Mouse (Mus musculus) liver, embryonic 14.5 days (tissue): ENCODE measurements around the gene Stxbp1. TPM values are rescaled to one million over a fixed set of nuclear protein-coding genes. Genes with fewer than 3 reads are reported as not detected.

ENCODE experiments used
- ATAC-seq: fragments of 200-750 bp; cut with Nextera tagmentation; 2 replicates; pipeline ENCODE4 v1.8.0; 2017; ENCODE audit warnings: moderate number of reproducible peaks, mild to moderate bottlenecking, moderate library complexity; ENCODE audit not compliant: insufficient read depth
- DNase-seq, 3 experiments: peaks; one replicate each; pipeline ENCODE4 v3.0.0-alpha.2; 2012 to 2013; ENCODE audit warnings: low read depth in 3 of 3, low spot score in 3 of 3
- H3K27ac ChIP-seq: fragments of 300-500 bp; sonication (generic); 2 replicates; pipeline ENCODE4 v1.5.1; 2014; ENCODE audit warnings: moderate library complexity, mild to moderate bottlenecking, control low read depth, inconsistent platforms
- H3K27me3 ChIP-seq: fragments of 300-500 bp; sonication (generic); 2 replicates; pipeline ENCODE4 v1.6.1; 2014; ENCODE audit warnings: mild to moderate bottlenecking, low read length, moderate library complexity; ENCODE audit not compliant: control insufficient read depth, insufficient read depth
- H3K36me3 ChIP-seq: fragments of 300-500 bp; sonication (generic); replicated peaks from 2 replicates; pipeline ENCODE4 v1.6.1; 2014; ENCODE audit warnings: low read depth; ENCODE audit not compliant: control insufficient read depth, insufficient read depth
- H3K4me1 ChIP-seq, 2 experiments: fragments of 200-500 bp in 1 of 2; fragments of 300-500 bp in 1 of 2; sonication (generic) in 1 of 2; replicated peaks; 2 replicates each; pipeline ENCODE4 v1.6.1; 2012 to 2014; ENCODE audit warnings: antibody characterized with exemption in 1 of 2, inconsistent platforms in 1 of 2, low read length in 1 of 2; ENCODE audit not compliant: control insufficient read depth in 2 of 2, insufficient read depth in 2 of 2
- H3K4me2 ChIP-seq: fragments of 300-500 bp; sonication (generic); 2 replicates; pipeline ENCODE4 v1.6.1; 2014; ENCODE audit warnings: low read depth, mild to moderate bottlenecking, control low read depth, moderate library complexity
- H3K4me3 ChIP-seq, 2 experiments: fragments of 200-500 bp in 1 of 2; fragments of 300-500 bp in 1 of 2; sonication (generic) in 1 of 2; 2 replicates each; pipeline ENCODE4 v1.5.1; 2012 to 2014; ENCODE audit warnings: low read depth in 2 of 2, low read length in 2 of 2, mild to moderate bottlenecking in 2 of 2, control low read depth in 1 of 2, inconsistent platforms in 1 of 2, moderate library complexity in 1 of 2; ENCODE audit not compliant: insufficient read depth in 1 of 2
- H3K9ac ChIP-seq: fragments of 300-500 bp; sonication (generic); replicated peaks from 2 replicates; pipeline ENCODE4 v1.6.1; 2014; ENCODE audit warnings: mild to moderate bottlenecking, control low read depth, moderate library complexity
- H3K9me3 ChIP-seq: fragments of 300-500 bp; sonication (generic); 2 replicates; pipeline ENCODE4 v1.6.1; 2016; ENCODE audit warnings: low read length, mixed read lengths; ENCODE audit not compliant: control insufficient read depth
- CTCF ChIP-seq: IDR thresholded peaks from 2 replicates; pipeline ENCODE4 v1.5.1; 2016; ENCODE audit warnings: antibody characterized with exemption, low read depth, control low read depth
- EP300 ChIP-seq: IDR thresholded peaks from 2 replicates; pipeline ENCODE4 v1.6.1; 2016; ENCODE audit warnings: antibody characterized with exemption, low read depth
- WGBS: fragments of 180-500 bp; shearing (Covaris S2); extraction: QIAGEN DNeasy Blood & Tissue Kit; methylation state at CpG from one replicate; pipeline ENCODE4 v1.1.7; 2014; ENCODE audit not compliant: insufficient replicate concordance; 5-methylcytosine and 5-hydroxymethylcytosine counted together
- polyA plus RNA-seq, 2 experiments: library from polyadenylated mRNA; depleted of rRNA in 1 of 2; stranded (reverse) in 1 of 2; unstranded in 1 of 2; fragments of >200 nt; fragmentation: Nextera tagmentation in 1 of 2; extraction: Ambion mirVana in 1 of 2; gene quantifications; 2 replicates each; pipeline versions ENCODE4 v1.2.1 to v1.2.3; 2012 to 2014

The Stxbp1 gene
- polyA plus RNA-seq, 2 experiments, result 2.1 to 2.6 TPM

DNA sequence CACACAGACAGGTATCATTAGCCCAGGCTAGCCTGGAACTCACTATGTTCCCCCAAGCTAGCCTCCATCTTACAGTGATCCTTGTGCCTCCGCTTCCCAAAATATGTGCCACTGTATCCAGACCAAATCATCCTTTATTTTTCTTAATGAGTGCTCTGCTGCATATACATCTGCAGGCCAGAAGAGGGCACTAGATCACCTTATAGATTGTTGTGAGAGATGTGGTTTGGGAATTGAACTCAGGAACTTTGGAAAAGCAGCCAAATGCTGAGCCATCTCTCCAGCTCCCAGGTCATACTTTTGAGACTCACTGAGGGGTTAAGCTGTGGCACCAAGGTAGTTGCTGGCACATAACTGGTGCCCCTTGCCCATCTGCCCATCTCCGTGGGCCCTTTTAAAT, 17.7 kb upstream of the Stxbp1 start:
- 49% methylated on average over 2 of the region's 2 CpGs for WGBS
- no peak overlapping the region for H3K4me2 ChIP-seq
- H3K4me3 ChIP-seq, result no peak overlapping the region
- TF ChIP-seq CTCF, result peak; percentile 68
- no peak for TF ChIP-seq EP300
- H3K9me3 ChIP-seq, result no peaks in the 10 kb centered on the region
- H3K27ac ChIP-seq, result no peak overlapping the region
- no peak overlapping the region for H3K9ac ChIP-seq
- no peaks in the 10 kb centered on the region for H3K27me3 ChIP-seq
- DNase-seq (no peak), ATAC-seq (no peak)
- peaks cover 0 to under 1% of the 10 kb centered on the region in 2 experiments; a peak in 1 of 4 replicates for H3K4me1 ChIP-seq
- H3K36me3 ChIP-seq, result no peaks in the 10 kb centered on the region

DNA sequence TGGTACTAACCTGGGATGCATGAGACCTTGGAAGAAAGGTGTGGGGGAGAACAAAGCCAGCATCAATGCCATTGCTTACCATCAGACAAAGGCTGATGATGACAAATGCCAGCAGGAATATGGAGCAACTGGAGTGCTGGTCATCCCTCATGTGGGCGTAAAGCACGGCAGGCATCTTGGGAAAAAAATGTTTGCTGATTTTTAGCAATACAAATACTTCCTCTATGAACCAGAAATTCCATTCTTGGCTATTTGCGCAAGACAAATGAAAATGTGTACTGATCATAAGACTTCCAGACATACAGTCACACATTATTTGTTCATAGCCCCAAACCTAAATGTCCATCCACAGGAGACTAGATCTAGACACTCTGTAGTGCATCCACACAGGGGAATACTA, 16.3 kb upstream of the Stxbp1 start:
- Histone ChIP-seq H3K4me1 (no peaks in the 10 kb centered on the region; a peak in 1 of 4 replicates), H3K9me3 (no peaks in the 10 kb centered on the region), H3K4me2 (no peak overlapping the region), H3K27me3 (no peaks in the 10 kb centered on the region), H3K9ac (no peak overlapping the region), H3K27ac (no peak overlapping the region), H3K4me3 (no peak overlapping the region), H3K36me3 (no peaks in the 10 kb centered on the region)
- ATAC-seq (no peak), DNase-seq (no peak)
- TF ChIP-seq EP300 (no peak), CTCF (no peak)
- WGBS, result 69% methylated on average over 3 of the region's 3 CpGs

DNA sequence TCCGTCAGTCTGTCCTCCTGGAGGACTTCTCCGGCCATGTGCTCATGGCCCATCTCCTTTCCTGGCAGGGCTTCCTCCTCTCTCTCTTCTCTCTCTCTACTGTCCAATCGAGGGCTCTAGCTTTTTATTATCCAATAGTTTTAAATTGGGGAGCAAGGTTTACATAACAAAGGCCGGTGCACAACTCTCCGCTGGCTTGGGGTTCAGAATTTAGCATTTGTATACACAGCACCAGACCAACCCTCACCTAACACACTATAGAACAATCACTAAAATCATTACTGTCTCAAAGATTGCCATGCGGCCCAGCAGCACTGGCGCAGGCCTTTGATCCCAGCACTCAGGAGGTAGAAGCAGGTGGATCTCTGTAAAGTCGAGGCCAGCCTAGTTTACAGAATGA, 13.8 kb upstream of the Stxbp1 start:
- TF ChIP-seq EP300 (no peak), CTCF (no peak)
- H3K4me2 ChIP-seq, result no peak overlapping the region
- H3K9me3 ChIP-seq, result no peaks in the 10 kb centered on the region
- no peak overlapping the region for H3K4me3 ChIP-seq
- H3K27ac ChIP-seq, result no peak overlapping the region
- DNase-seq (no peak), ATAC-seq (no peak)
- H3K9ac ChIP-seq, result no peak overlapping the region
- H3K36me3 ChIP-seq, result no peaks in the 10 kb centered on the region
- 71% methylated on average over 8 of the region's 8 CpGs for WGBS
- no peaks in the 10 kb centered on the region for H3K27me3 ChIP-seq
- H3K4me1 ChIP-seq, result no peaks in the 10 kb centered on the region; a peak in 1 of 4 replicates

DNA sequence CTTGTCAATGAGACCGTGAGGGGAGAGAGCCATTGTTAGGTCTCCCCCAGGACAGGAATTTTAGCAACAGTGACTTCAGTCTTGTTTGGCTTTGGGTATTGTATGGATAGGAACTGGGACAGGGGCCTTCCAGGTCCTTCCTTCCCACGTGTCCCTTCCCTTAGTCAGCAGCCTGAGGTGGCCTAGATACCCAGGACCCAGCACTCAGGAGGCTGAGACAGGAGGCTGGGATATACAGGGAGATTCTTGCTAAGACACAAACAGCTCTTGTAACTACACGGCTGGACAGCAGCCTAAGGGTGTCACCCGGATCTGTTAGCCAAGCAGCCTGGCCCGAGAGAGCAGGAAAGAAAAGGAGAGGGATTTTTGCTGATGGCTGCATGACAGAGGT, 12.6 kb upstream of the Stxbp1 start:
- no peaks in the 10 kb centered on the region for H3K36me3 ChIP-seq
- no peak overlapping the region for H3K4me3 ChIP-seq
- no peak for ATAC-seq
- TF ChIP-seq EP300, result no peak
- no peak for TF ChIP-seq CTCF
- H3K27ac ChIP-seq, result no peak overlapping the region
- WGBS, result 67% methylated on average over 5 of the region's 5 CpGs
- H3K4me2 ChIP-seq, result no peak overlapping the region
- H3K9ac ChIP-seq, result no peak overlapping the region
- no peaks in the 10 kb centered on the region for H3K27me3 ChIP-seq
- no peaks in the 10 kb centered on the region for H3K9me3 ChIP-seq
- no peak for DNase-seq
- H3K4me1 ChIP-seq, result no peaks in the 10 kb centered on the region

DNA sequence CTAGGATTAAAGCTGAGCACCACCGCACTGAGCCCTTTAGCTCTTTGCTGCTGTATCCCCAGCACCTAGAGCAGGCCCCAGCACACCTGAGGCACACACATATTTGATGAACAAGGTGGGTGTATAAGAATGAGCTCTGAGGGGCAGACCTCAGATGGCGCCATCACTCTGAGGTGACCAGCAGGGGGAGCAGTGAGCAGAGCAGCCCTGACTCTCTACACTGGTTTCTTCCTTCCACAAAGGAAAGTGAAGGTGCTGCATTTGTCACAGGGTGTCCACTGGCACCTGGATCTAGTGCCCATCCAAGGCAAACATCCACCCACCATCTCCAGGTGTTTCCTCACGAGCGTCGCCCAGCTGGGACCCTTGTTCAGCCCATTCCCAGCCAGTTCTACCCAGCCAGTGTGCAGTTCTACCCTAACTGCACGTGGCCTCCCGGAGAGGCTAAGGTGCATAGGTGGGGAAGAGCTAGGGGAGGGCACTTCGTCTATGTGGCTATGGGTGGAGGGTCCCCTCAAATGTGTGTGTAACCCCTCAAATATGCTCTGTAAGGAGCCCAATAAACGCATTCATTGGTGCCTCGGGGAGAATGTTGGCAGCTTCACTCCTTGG, 12.1 kb upstream of the Stxbp1 start:
- no peak overlapping the region for H3K4me2 ChIP-seq
- ATAC-seq (peak; percentile 41), DNase-seq (no peak)
- TF ChIP-seq CTCF (peak; percentile 96), EP300 (no peak)
- no peak overlapping the region for H3K27ac ChIP-seq
- H3K4me1 ChIP-seq, result no peaks in the 10 kb centered on the region
- no peaks in the 10 kb centered on the region for H3K36me3 ChIP-seq
- no peaks in the 10 kb centered on the region for H3K27me3 ChIP-seq
- no peak overlapping the region for H3K4me3 ChIP-seq
- no peaks in the 10 kb centered on the region for H3K9me3 ChIP-seq
- H3K9ac ChIP-seq, result no peak overlapping the region
- 38% methylated on average over 10 of the region's 10 CpGs for WGBS
